Mouse (Mus musculus) urinary bladder, adult 2 months (tissue): ENCODE results near the gene Nfib. TPM values are rescaled to one million over a fixed set of nuclear protein-coding genes. Genes with fewer than 3 reads are reported as not detected.

Experiments used
- DNase-seq: peaks from one replicate; pipeline ENCODE4 v3.0.0; 2022; ENCODE audit warnings: low spot score
- polyA plus RNA-seq: library from polyadenylated mRNA; depleted of rRNA; stranded (reverse); fragments of >200 nt; gene quantifications from 2 replicates; pipeline ENCODE4 v1.2.3, GENCODE M21; 2012; rRNA removed

Nfib gene
- polyA plus RNA-seq, result 28.0 and 45.3 TPM in 2 replicates

- DNase-seq, result no peak
Observed at GRCm38 (mm10) chr4:82704841-82705794, at the start of gene Nfib. Nfib (minus strand) TSS chr4:82705750.

DNA sequence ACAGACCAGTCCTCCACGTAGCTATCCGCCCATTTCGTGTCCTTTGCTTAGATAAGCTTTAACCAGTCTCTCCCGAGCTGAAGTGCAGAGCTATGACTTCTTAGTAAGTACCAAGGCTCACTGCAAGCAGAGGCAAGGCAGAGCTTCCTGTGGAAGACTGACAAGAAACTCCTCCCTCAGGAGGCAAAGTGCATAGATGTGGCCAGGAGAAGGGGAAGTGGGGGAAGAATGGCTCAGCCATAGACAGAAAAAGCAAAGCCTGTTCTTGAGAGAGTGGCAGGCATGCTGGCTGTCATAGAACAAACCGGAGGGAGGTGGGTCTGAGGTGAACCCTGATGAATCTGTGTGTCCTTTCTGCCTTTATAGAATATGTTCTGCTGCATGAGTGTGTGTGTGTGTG, 30.2 kb upstream of the Nfib start:
- DNase-seq, result no peak

- no peak for DNase-seq
Observed at GRCm38 (mm10) chr4:82734765-82735481, 29.4 kb upstream of the Nfib start.

- DNase-seq, result no peak
Observed at GRCm38 (mm10) chr4:82734348-82734747, 28.8 kb upstream of the Nfib start.

DNA sequence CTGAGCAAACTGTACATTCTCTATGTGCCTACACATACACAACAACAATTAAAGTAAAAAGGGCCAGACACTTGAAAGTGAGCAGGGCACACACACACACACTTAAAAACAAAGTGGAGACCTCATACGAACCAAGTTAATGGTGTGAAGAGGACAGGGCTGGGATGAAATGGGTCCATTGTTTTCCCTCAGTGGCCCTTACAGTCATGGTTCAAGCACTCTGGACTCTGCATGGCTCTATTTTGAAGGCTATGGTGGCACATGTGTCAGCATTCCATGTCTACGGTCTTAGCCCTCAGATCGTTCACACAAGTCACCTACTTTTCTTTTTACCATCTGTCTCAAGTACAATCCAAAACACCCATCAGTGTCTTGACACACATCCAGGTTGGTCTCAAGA, 28.1 kb upstream of the Nfib start:
- DNase-seq, result no peak

DNA sequence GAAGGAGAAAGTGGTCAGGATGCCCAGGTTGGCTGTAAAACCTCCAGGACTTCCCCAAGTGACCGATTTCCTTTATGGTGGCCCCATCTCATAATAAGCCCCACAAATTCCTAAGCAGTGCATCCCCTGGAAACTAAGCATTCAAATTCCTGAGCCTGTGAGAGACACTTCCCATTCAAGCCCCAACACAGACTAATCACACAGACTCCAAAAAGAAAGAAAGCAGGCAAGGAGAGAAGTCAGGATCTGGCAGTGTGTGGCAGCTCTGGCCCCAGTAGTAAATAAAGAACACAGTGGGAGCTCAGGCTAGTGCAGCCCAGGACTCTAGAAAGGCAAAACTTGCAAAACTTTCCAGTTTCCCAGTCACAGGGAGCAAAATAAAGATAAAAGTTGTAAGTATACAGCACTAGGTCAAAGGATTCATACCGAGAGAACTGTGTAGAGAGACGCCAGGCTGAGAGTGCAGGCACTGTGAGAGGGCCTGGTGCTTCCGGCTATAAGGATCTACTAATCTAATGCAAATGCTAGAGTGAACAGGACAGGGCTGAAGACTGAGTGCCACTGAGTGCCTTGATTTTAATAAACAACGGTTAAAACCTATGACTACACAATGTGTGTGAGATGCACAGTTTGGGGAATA, 24.8 kb upstream of the Nfib start:
- DNase-seq, result no peak

GRCm38 (mm10) chr4:82724058-82724457, 18.5 kb upstream of the Nfib start:
- no peak for DNase-seq

GRCm38 (mm10) chr4:82723048-82723447, 17.5 kb upstream of the Nfib start:
- DNase-seq, result no peak

DNA sequence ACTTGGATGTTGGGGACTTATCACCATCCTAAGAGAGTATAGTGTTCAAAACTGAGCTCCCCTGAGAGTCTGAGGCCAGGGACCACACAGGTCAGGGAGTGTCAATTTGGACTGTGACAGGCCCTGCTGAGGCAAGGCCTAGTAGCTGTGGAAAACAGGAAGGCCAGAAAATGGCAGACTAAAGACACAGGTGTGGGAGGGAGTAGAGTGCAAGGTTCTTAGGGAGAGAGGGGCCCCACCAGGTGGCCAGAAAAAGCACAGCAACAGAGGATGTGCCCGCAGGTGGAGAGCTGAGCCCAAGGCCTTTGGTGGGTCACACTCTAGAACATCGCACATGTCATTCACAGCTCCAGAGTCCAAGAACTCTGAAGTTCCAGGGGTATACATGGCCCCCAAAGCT, 10.3 kb upstream of the Nfib start:
- DNase-seq, result no peak

- DNase-seq, result no peak
Observed at GRCm38 (mm10) chr4:82711611-82712295, 6.2 kb upstream of the Nfib start.

- DNase-seq, result no peak
Observed at GRCm38 (mm10) chr4:82709666-82710065, 4.1 kb upstream of the Nfib start.

DNA sequence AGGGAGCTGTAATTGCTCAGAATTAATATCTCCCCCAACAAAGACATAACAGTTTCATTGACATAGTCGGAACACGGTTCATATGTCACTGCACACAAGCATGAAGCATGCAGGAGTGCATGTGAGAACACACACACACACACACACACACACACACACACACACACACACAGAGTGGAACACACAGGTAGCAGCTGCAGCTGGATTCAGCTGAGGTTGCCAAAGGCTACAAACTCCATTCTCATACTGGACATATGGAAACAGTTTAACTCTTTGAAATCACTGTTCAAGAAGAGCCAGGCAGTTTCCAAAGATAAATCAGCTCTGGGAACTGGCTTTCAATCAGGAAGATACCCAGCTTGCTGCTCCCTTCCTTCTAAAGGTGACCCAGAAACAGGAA, 462 bp upstream of the Nfib start:
- DNase-seq, result no peak

- no peak for DNase-seq
Observed at GRCm38 (mm10) chr4:82704079-82704830, 1.3 kb downstream of the Nfib start.

DNA sequence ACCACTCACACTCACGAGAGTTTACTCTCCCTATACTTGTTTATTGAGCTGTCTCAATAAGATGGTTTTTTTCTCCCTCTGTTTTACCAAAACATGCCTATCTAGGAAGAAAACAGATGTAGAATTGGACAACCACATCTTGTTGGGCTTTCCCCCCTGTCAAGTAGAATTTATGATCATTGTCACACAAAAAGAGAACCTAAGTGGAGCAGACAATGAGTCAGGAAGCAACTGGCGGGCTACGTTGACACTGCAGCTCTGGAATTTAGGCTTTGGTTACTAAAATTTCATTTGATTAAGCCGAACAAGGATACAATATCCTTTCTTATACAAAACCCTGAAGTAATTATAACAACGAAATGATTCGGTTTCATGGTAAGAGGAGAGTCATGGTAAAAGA, 2.7 kb downstream of the Nfib start:
- no peak for DNase-seq

DNA sequence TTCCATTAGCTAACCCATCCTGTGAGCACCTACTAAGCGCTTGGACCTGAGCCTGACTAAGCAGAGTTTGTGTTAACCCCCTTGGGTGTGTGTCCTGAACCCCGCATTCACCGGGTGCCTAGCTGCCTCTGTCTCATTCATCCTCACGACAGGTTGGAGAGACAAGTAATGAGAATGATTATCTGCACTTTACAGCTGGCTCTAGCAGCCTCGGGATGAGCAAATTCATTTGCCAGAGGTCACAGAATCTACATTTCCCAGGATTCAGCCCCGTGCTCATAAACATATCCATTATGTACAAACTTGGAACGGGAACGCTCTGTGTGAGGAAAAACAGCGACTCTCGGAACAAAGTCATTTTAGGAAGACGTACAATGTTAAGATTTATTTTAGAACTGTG, 6.0 kb downstream of the Nfib start:
- DNase-seq, result no peak

- DNase-seq, result no peak
Observed at GRCm38 (mm10) chr4:82698616-82699015, 6.9 kb downstream of the Nfib start.

GRCm38 (mm10) chr4:82697151-82697550, 8.4 kb downstream of the Nfib start:
- DNase-seq, result no peak

DNA sequence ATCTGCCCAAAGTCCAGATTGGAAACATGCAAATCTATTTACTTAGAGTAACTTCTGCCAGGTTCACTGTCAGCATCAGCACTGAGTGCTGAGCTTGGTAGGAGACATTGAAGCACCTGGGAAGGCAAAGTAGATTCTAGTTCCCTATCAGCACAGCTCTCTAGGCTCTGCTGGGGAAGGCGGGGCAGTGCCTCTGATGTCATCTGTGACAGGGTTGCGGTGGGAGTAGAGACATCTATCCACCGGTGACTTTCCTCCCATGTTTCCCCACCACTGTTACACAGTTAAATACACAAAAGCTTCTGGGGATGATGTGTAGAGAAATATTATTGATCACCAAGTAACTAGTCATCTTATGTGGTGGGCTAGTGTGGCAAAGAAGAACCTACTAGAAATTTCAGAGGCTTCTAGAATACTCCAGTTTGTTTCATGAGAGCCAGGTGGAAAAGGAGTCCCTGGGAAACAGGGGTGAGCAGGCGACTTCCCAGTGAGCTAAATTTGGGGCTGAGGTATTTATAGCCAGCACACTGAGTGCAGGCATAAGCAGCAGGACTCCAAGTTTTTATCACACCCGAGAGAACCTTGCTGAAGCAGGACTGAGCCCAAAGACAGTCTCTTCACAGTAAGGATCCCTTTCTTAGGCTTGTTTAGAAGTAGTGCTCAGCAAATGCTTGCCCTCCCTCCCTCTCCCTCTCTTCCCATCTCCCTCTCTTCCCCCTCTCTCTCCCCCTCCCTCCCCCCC, 9.6 kb downstream of the Nfib start:
- DNase-seq, result no peak

DNA sequence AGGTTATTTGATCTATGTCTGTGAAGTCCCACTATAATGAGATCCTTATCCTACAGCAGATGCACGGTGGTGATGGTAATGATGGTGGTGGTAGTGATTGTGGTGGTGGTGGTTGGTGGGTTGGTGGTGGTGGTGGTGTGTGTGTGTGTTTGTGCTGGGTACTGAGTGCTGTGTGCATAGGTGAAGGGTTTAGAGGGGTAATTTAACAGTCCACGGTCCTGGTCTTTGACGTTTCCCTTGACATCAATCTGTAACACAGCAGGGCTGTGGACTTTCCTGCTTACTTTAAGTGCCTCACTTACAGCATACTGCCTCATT, 13.6 kb downstream of the Nfib start:
- DNase-seq, result no peak

DNA sequence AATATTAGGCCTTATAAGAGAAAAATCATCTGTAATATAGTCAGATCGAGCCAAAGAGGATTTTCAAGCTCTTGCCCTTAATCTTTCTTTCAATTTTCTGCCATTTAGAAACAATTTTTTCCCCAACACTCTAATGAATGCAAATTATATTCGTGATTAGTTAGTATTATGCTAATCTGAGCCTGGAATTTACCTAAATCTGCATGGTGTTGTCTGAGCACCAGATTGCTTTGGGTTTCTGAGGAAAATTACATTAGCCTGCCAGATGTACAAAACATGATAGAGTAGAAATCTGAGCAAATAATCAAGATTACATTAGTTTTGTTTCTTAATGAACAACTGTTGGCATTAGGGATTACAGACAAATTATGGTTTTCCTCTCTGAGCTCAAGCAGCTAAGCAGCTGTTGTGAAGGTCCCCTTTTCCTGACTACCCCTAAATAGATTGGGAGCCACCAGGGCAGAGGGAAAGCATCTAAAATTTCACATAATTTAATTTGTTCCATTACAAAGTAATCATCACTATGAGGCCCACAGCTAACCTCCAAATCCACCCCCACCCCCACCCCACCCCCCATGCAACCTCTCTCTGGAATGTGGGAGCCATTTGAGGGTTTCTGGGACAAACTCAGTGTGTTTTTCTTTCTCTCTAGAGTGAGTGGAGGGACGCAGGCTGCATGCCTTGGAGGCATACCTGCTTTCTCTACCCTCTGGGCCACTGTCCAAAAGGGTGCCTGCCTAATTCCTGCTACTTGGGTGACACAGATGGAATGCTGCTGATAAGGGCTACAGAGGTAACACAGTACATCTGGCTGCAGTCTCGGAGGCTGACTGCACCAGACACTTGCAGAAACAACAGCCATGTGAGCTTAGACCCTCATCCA, 14.2 kb downstream of the Nfib start:
- no peak for DNase-seq
